Mouse (Mus musculus) B cell, adult 2 months (primary cell): ENCODE data around the gene Ptprm.

Experiments
- DNase-seq, 2 experiments: peaks; one replicate each; pipeline ENCODE4 v3.0.0; 2022

The Ptprm gene

GRCm38 (mm10) chr17:67277124-67277910 is 76.9 kb downstream of the Ptprm start:
- DNase-seq, result no peak

- DNase-seq, result no peak
Observed at GRCm38 (mm10) chr17:67274531-67275094, 79.6 kb downstream of the Ptprm start.

GRCm38 (mm10) chr17:67272928-67273327 is 81.3 kb downstream of the Ptprm start:
- DNase-seq, result no peak

- DNase-seq, result no peak
Observed at GRCm38 (mm10) chr17:67268475-67269080, 85.7 kb downstream of the Ptprm start.

- no peak for DNase-seq
Observed at GRCm38 (mm10) chr17:67266270-67266669, 88.0 kb downstream of the Ptprm start.

- DNase-seq, result no peak
Observed at GRCm38 (mm10) chr17:67265520-67265919, 88.7 kb downstream of the Ptprm start.

- DNase-seq, result no peak
Observed at GRCm38 (mm10) chr17:67264716-67265115, 89.5 kb downstream of the Ptprm start.

GRCm38 (mm10) chr17:67263024-67263423 is 91.2 kb downstream of the Ptprm start:
- DNase-seq, result no peak

- no peak for DNase-seq
Observed at GRCm38 (mm10) chr17:67260016-67260415, 94.2 kb downstream of the Ptprm start.

- no peak for DNase-seq
Observed at GRCm38 (mm10) chr17:67257780-67258179, 96.5 kb downstream of the Ptprm start.

- no peak for DNase-seq
Observed at GRCm38 (mm10) chr17:67256171-67256570, 98.1 kb downstream of the Ptprm start.

- no peak for DNase-seq
Observed at GRCm38 (mm10) chr17:67253445-67253844, 100.8 kb downstream of the Ptprm start.

- no peak for DNase-seq
Observed at GRCm38 (mm10) chr17:67252992-67253391, 101.3 kb downstream of the Ptprm start.

- DNase-seq, result no peak
Observed at GRCm38 (mm10) chr17:67245273-67245875, 108.9 kb downstream of the Ptprm start.

- DNase-seq, result no peak
Observed at GRCm38 (mm10) chr17:67242774-67243495, 111.3 kb downstream of the Ptprm start.

- no peak for DNase-seq
Observed at GRCm38 (mm10) chr17:67241951-67242773, 112.1 kb downstream of the Ptprm start.

GRCm38 (mm10) chr17:67238866-67239265 is 115.4 kb downstream of the Ptprm start:
- DNase-seq, result no peak

- DNase-seq, result no peak
Observed at GRCm38 (mm10) chr17:67237407-67237806, 116.8 kb downstream of the Ptprm start.

GRCm38 (mm10) chr17:67233063-67233462 is 121.2 kb downstream of the Ptprm start:
- no peak for DNase-seq

- DNase-seq, result no peak
Observed at GRCm38 (mm10) chr17:67226991-67227390, 127.3 kb downstream of the Ptprm start.

- DNase-seq, result no peak
Observed at GRCm38 (mm10) chr17:67215326-67215725, 138.9 kb downstream of the Ptprm start.

- no peak for DNase-seq
Observed at GRCm38 (mm10) chr17:67213711-67214110, 140.5 kb downstream of the Ptprm start.
